Mouse (Mus musculus): ENCODE results near the gene Tlcd2.

DNA sequence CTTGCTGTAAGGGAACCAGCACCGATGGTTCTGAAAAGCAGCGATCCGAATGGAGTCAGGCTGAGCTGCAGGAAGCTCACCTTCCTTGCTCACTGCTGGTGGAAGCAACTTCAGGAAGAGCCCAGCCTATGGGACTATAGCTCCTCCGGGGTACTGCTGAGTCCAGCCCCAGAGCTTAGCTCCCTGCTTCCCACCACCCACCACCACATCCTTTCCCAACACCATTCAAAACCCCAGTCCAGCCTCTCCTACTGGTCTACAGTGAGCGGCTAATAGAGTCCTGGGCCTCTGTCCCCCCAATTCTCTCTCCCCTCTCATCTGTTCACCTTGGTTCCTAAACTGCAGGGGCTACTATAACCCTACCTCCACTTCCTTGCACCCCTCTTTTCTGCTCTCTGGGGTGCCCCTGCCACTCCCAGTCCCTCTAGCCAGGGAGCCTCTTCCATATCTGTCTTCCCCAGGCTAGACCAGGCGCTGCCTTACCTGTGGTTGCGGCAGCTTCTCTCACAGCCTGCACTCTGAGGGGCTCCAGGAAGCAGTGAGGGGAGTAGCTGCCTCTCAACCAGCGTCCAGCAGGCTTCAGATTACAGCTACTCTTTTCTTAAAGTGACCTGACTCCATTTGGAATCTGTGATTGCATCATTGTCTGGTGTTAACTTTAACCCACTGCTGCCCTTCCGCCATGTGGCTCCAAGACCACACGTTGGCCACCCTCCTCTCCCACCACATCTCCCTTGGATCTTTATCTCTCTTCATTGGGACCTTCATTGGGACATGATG lies 39.3 kb upstream of the Tlcd2 start, which contains the start of gene Serpinf1:
- TF ChIP-seq POLR2A (IDR thresholded peaks at IDR 0.05; ENCODE audit: low read depth, low read length) (no peak), CTCF (IDR thresholded peaks at IDR 0.05; ENCODE audit: extremely low read depth, insufficient read length, insufficient replicate concordance, low read depth, low read length) (no peak)

Data from small intestine, adult 2 months (tissue).